Comparison of ENCODE assay signal across 14 mouse cellular contexts in genomic region chr2:32590224-32590623, GRCm38 (mm10). TPM values are rescaled to one million over a fixed set of nuclear protein-coding genes. Genes with fewer than 3 reads are reported as not detected.
A peak's percentile ranks its signal among the peaks of the same experiment; 100 is the strongest.
DNase-seq lines count a peak whose midpoint lies in the region; ATAC-seq and TF ChIP-seq lines count a peak whose summit lies in the region.
"Had no signal": no experiment of that assay in that cellular context is flagged by ENCODE, and none has a peak within 500 bp of the region (broad histone marks: within the 10 kb centered on the region; RNA-seq: fewer than 3 reads in every experiment).

No protein-coding gene starts in this region.

- H3K9me3 ChIP-seq in heart, embryonic 11.5 days (replicated peaks; ENCODE audit: control insufficient read depth, low read length): no peaks in the 10 kb centered on the region
- H3K9me3 ChIP-seq in liver, postnatal 0 days (ENCODE audit: low read length): no peaks in the 10 kb centered on the region
- no peaks in the 10 kb centered on the region for H3K9me3 ChIP-seq in limb, embryonic 10.5 days (replicated peaks)
- H3K9me3 ChIP-seq: forebrain, embryonic 13.5 days; midbrain, embryonic 10.5 days had no signal

- no peak for TF ChIP-seq CTCF in heart, adult 2 months (IDR thresholded peaks at IDR 0.05)
- no peak for TF ChIP-seq CTCF in liver, adult 2 months (IDR thresholded peaks at IDR 0.05; ENCODE audit: low read depth, low read length)
- no peak for TF ChIP-seq CTCF in liver, postnatal 0 days (IDR thresholded peaks at IDR 0.05; ENCODE audit: low read depth)
- TF ChIP-seq CTCF in gastrocnemius, adult 2 months (IDR thresholded peaks at IDR 0.05): no peak

- peak overlapping the region; percentile 91 for H3K27ac ChIP-seq in heart, adult 2 months
- no peak overlapping the region for H3K27ac ChIP-seq in heart, embryonic 11.5 days (ENCODE audit: low read depth, low read length)
- H3K27ac ChIP-seq in liver, adult 2 months (replicated peaks; ENCODE audit: insufficient read depth, low read depth, low read length): peak overlapping the region; percentile 46
- H3K27ac ChIP-seq in liver, postnatal 0 days (ENCODE audit: low read depth): no peak overlapping the region
- peak overlapping the region; percentile 90 for H3K27ac ChIP-seq in gastrocnemius, adult 2 months
- peak overlapping the region; percentile 28; the same call in 1 of the 2 replicates for H3K27ac ChIP-seq in limb, embryonic 10.5 days
- H3K27ac ChIP-seq: forebrain, embryonic 13.5 days; midbrain, embryonic 10.5 days had no signal

- H3K79me2 ChIP-seq in heart, adult 2 months (replicated peaks; ENCODE audit: control insufficient read depth, insufficient read depth, low read length): no peaks in the 10 kb centered on the region
- no peaks in the 10 kb centered on the region for H3K79me2 ChIP-seq in liver, adult 2 months (ENCODE audit: control insufficient read depth, insufficient read depth, low read length)

- TF ChIP-seq POLR2A in heart, adult 2 months (IDR thresholded peaks at IDR 0.05; ENCODE audit: insufficient read depth, low read depth, low read length): no peak
- no peak for TF ChIP-seq POLR2A in liver, adult 2 months (IDR thresholded peaks at IDR 0.05; ENCODE audit: extremely low read depth, insufficient read depth, low read length)

- H3K27me3 ChIP-seq in heart, adult 2 months (ENCODE audit: control insufficient read depth, insufficient read depth, low read length): no peaks in the 10 kb centered on the region
- H3K27me3 ChIP-seq in heart, embryonic 11.5 days (ENCODE audit: control insufficient read depth, insufficient read depth, low read length): no peaks in the 10 kb centered on the region
- H3K27me3 ChIP-seq in liver, adult 2 months (ENCODE audit: control insufficient read depth, insufficient read depth, low read length): no peaks in the 10 kb centered on the region
- H3K27me3 ChIP-seq in liver, postnatal 0 days (ENCODE audit: insufficient read depth, low read length): no peaks in the 10 kb centered on the region
- no peaks in the 10 kb centered on the region for H3K27me3 ChIP-seq in limb, embryonic 10.5 days (ENCODE audit: low read depth, poor library complexity, severe bottlenecking)
- H3K27me3 ChIP-seq: forebrain, embryonic 13.5 days had no signal

- no peak overlapping the region for H3K4me3 ChIP-seq in heart, adult 2 months
- H3K4me3 ChIP-seq in heart, embryonic 11.5 days (ENCODE audit: low read depth, low read length): no peak overlapping the region
- H3K4me3 ChIP-seq in liver, adult 2 months (ENCODE audit: insufficient read depth, low read depth, low read length): no peak overlapping the region
- H3K4me3 ChIP-seq in liver, postnatal 0 days (ENCODE audit: low read depth, low read length): no peak overlapping the region
- peak overlapping the region; percentile 86 for H3K4me3 ChIP-seq in gastrocnemius, adult 2 months
- H3K4me3 ChIP-seq in limb, embryonic 10.5 days: no peak overlapping the region
- H3K4me3 ChIP-seq: forebrain, embryonic 13.5 days; midbrain, embryonic 10.5 days had no signal

- no peak overlapping the region for H3K9ac ChIP-seq in heart, adult 2 months (ENCODE audit: low read depth, low read length)
- H3K9ac ChIP-seq in heart, embryonic 11.5 days (ENCODE audit: low read depth, low read length): no peak overlapping the region
- no peak overlapping the region for H3K9ac ChIP-seq in liver, adult 2 months (ENCODE audit: low read depth, low read length)
- no peak overlapping the region for H3K9ac ChIP-seq in liver, postnatal 0 days (replicated peaks)

- H3K36me3 ChIP-seq in heart, adult 2 months (ENCODE audit: control insufficient read depth, insufficient read depth, low read length): no peaks in the 10 kb centered on the region
- peaks cover 15% of the 10 kb centered on the region; the same call in 1 of the 2 replicates for H3K36me3 ChIP-seq in heart, embryonic 11.5 days (ENCODE audit: control insufficient read depth, insufficient read depth, low read length)
- no peaks in the 10 kb centered on the region for H3K36me3 ChIP-seq in liver, adult 2 months (ENCODE audit: control insufficient read depth, insufficient read depth, low read length)
- no peaks in the 10 kb centered on the region for H3K36me3 ChIP-seq in liver, postnatal 0 days (replicated peaks; ENCODE audit: insufficient read depth, low read length)
- H3K36me3 ChIP-seq in limb, embryonic 10.5 days: peaks cover 29% of the 10 kb centered on the region

- peak in 1 of 2 experiments; percentile 60 for DNase-seq in heart, adult 2 months
- DNase-seq in liver, adult 2 months (ENCODE audit: extremely low read depth, low read depth, low spot score): peak; percentile 91
- DNase-seq in liver, postnatal 0 days: no peak
- DNase-seq in gastrocnemius, adult 2 months: peak; percentile 85
- no peak for DNase-seq in limb, embryonic 10.5 days (ENCODE audit: low spot score)
- DNase-seq in frontal cortex, postnatal 25 days (ENCODE audit: low spot score in 2 of 2): no peak
- DNase-seq: kidney, adult 8-10 months had no signal

- ATAC-seq in heart, embryonic 11.5 days (replicated peaks; ENCODE audit: insufficient number of reproducible peaks, low FRiP score, low TSS enrichment): no peak
- no peak for ATAC-seq in liver, postnatal 0 days
- ATAC-seq: activated CD4-positive, CD25-positive, alpha-beta regulatory T cell, adult 4 months; forebrain, embryonic 13.5 days had no signal

- intact Hi-C loops in heart, adult 2 months (cut with DNase I): no loop called here
- intact Hi-C loops in gastrocnemius, adult 2 months (cut with DNase I): no loop called here

- no peak for TF ChIP-seq EP300 in heart, adult 2 months (IDR thresholded peaks at IDR 0.05; ENCODE audit: insufficient read depth, low read depth, low read length)
- no peak for TF ChIP-seq EP300 in liver, postnatal 0 days (IDR thresholded peaks at IDR 0.05; ENCODE audit: low read depth)

- peaks cover 6% of the 10 kb centered on the region for H3K4me1 ChIP-seq in heart, adult 2 months (ENCODE audit: control insufficient read depth, insufficient read depth, low read length)
- peaks cover 21% of the 10 kb centered on the region for H3K4me1 ChIP-seq in heart, embryonic 11.5 days (ENCODE audit: control insufficient read depth, insufficient read depth, low read length)
- H3K4me1 ChIP-seq in liver, adult 2 months (ENCODE audit: control insufficient read depth, insufficient read depth, low read length): peaks cover 12% of the 10 kb centered on the region
- peaks cover 17% of the 10 kb centered on the region for H3K4me1 ChIP-seq in liver, postnatal 0 days (ENCODE audit: insufficient read depth)
- H3K4me1 ChIP-seq in limb, embryonic 10.5 days: peaks cover 24% of the 10 kb centered on the region

- no peak overlapping the region for H3K4me2 ChIP-seq in heart, embryonic 11.5 days
- H3K4me2 ChIP-seq in liver, postnatal 0 days (ENCODE audit: low read depth, low read length): no peak overlapping the region

- WGBS in heart, adult 2 months: 66% methylated on average over 10 of the region's 10 CpGs
- WGBS in heart, embryonic 11.5 days (ENCODE audit: insufficient replicate concordance): 82% methylated on average over 10 of the region's 10 CpGs
- WGBS in liver, adult 2 months: 14% methylated on average over 10 of the region's 10 CpGs
- 79% methylated on average over 10 of the region's 10 CpGs for WGBS in liver, postnatal 0 days (ENCODE audit: insufficient replicate concordance)
- WGBS in limb, embryonic 10.5 days: 88% methylated on average over 10 of the region's 10 CpGs

RNA-seq across cellular contexts. Expression of gene St6galnac4, which starts 3.3 kb away (rescaled TPM):
- total RNA-seq in heart, adult 2 months (2021): 10 to 100 TPM; 16.2 to 17.8 TPM
- 25.2 and 28.6 TPM in 2 replicates for polyA plus RNA-seq in heart, adult 2 months (2012; rRNA removed)
- 32.9 and 40.9 TPM in 2 replicates for polyA plus RNA-seq in heart, embryonic 11.5 days (2014; fragmentation: Nextera tagmentation; extraction: Ambion mirVana)
- 0.74 and 1.2 TPM in 2 replicates for total RNA-seq in liver, adult 2 months (2014; rRNA removed)
- polyA plus RNA-seq in liver, adult 2 months (2012; rRNA removed): 2.2 and 2.5 TPM in 2 replicates
- polyA plus RNA-seq in liver, postnatal 0 days (2015; fragmentation: Nextera tagmentation; extraction: Ambion mirVana): 4.3 and 5.8 TPM in 2 replicates
- total RNA-seq in gastrocnemius, adult 2 months (2021): 10 to 100 TPM in 1 of 2 experiments, 1 to 10 TPM in 1; 8.7 to 21.6 TPM
- 26.0 and 26.1 TPM in 2 replicates for polyA plus RNA-seq in limb, embryonic 10.5 days (2016; fragmentation: Nextera tagmentation; extraction: Ambion mirVana)

RNA-seq across cellular contexts. Expression of gene St6galnac6, which starts 9.3 kb away (rescaled TPM):
- 100 to 1,000 TPM; 107 to 125 TPM for total RNA-seq in heart, adult 2 months (2021)
- 129 and 174 TPM in 2 replicates for polyA plus RNA-seq in heart, adult 2 months (2012; rRNA removed)
- polyA plus RNA-seq in heart, embryonic 11.5 days (2014; fragmentation: Nextera tagmentation; extraction: Ambion mirVana): 8.3 and 9.3 TPM in 2 replicates
- 38.0 and 45.6 TPM in 2 replicates for total RNA-seq in liver, adult 2 months (2014; rRNA removed)
- 90.0 and 134 TPM in 2 replicates for polyA plus RNA-seq in liver, adult 2 months (2012; rRNA removed)
- polyA plus RNA-seq in liver, postnatal 0 days (2015; fragmentation: Nextera tagmentation; extraction: Ambion mirVana): 14.0 and 15.9 TPM in 2 replicates
- total RNA-seq in gastrocnemius, adult 2 months (2021): 10 to 100 TPM; 46.8 to 56.5 TPM
- polyA plus RNA-seq in limb, embryonic 10.5 days (2016; fragmentation: Nextera tagmentation; extraction: Ambion mirVana): 11.8 and 16.7 TPM in 2 replicates

RNA-seq across cellular contexts. Expression of gene 9430097D07Rik, which starts 14.7 kb away (rescaled TPM):
- not detected for total RNA-seq in heart, adult 2 months (2021)
- not detected in 2 replicates for polyA plus RNA-seq in heart, adult 2 months (2012; rRNA removed)
- polyA plus RNA-seq in heart, embryonic 11.5 days (2014; fragmentation: Nextera tagmentation; extraction: Ambion mirVana): 0.17 TPM in 1 of 2 replicates, not detected in the other
- total RNA-seq in liver, adult 2 months (2014; rRNA removed): not detected in 2 replicates
- polyA plus RNA-seq in liver, adult 2 months (2012; rRNA removed): not detected in 2 replicates
- polyA plus RNA-seq in liver, postnatal 0 days (2015; fragmentation: Nextera tagmentation; extraction: Ambion mirVana): not detected in 2 replicates
- not detected for total RNA-seq in gastrocnemius, adult 2 months (2021)
- 0.24 TPM in 1 of 2 replicates, not detected in the other for polyA plus RNA-seq in limb, embryonic 10.5 days (2016; fragmentation: Nextera tagmentation; extraction: Ambion mirVana)
- total RNA-seq: gastrocnemius, postnatal 4 days had no signal
- polyA plus RNA-seq: activated CD4-positive, CD25-positive, alpha-beta regulatory T cell, adult 4 months; lung, embryonic 16.5 days; thymus, postnatal 0 days had no signal

RNA-seq across cellular contexts. Expression of gene Pip5kl1, which starts 15.6 kb away (rescaled TPM):
- total RNA-seq in heart, adult 2 months (2021): not detected
- 0.25 TPM in 1 of 2 replicates, not detected in the other for polyA plus RNA-seq in heart, adult 2 months (2012; rRNA removed)
- 0.31 and 0.51 TPM in 2 replicates for polyA plus RNA-seq in heart, embryonic 11.5 days (2014; fragmentation: Nextera tagmentation; extraction: Ambion mirVana)
- not detected in 2 replicates for total RNA-seq in liver, adult 2 months (2014; rRNA removed)
- polyA plus RNA-seq in liver, adult 2 months (2012; rRNA removed): not detected in 2 replicates
- polyA plus RNA-seq in liver, postnatal 0 days (2015; fragmentation: Nextera tagmentation; extraction: Ambion mirVana): not detected in 2 replicates
- total RNA-seq in gastrocnemius, adult 2 months (2021): not detected
- 1.0 and 2.7 TPM in 2 replicates for polyA plus RNA-seq in limb, embryonic 10.5 days (2016; fragmentation: Nextera tagmentation; extraction: Ambion mirVana)
- total RNA-seq: gastrocnemius, postnatal 4 days had no signal
- polyA plus RNA-seq: activated CD4-positive, CD25-positive, alpha-beta regulatory T cell, adult 4 months had no signal

RNA-seq across cellular contexts. Expression of gene Dpm2, which starts 19.6 kb away (rescaled TPM):
- 10 to 100 TPM; 17.4 to 18.0 TPM for total RNA-seq in heart, adult 2 months (2021)
- polyA plus RNA-seq in heart, adult 2 months (2012; rRNA removed): 65.3 and 69.2 TPM in 2 replicates
- 81.7 and 85.3 TPM in 2 replicates for polyA plus RNA-seq in heart, embryonic 11.5 days (2014; fragmentation: Nextera tagmentation; extraction: Ambion mirVana)
- 6.5 and 8.4 TPM in 2 replicates for total RNA-seq in liver, adult 2 months (2014; rRNA removed)
- polyA plus RNA-seq in liver, adult 2 months (2012; rRNA removed): 73.7 and 104 TPM in 2 replicates
- polyA plus RNA-seq in liver, postnatal 0 days (2015; fragmentation: Nextera tagmentation; extraction: Ambion mirVana): 37.0 and 41.7 TPM in 2 replicates
- 10 to 100 TPM; 11.1 to 14.1 TPM for total RNA-seq in gastrocnemius, adult 2 months (2021)
- 104 and 109 TPM in 2 replicates for polyA plus RNA-seq in limb, embryonic 10.5 days (2016; fragmentation: Nextera tagmentation; extraction: Ambion mirVana)

Comparison
In these comparisons a context has a peak if more than half of its experiments do, and no peak if none do; other contexts are left out.
1. DNase-seq: peak in liver, adult 2 months (single experiment) and gastrocnemius, adult 2 months (single experiment); none in liver, postnatal 0 days (single experiment), limb, embryonic 10.5 days (single experiment) and frontal cortex, postnatal 25 days (0 of 2).
2. H3K27ac ChIP-seq: peak in heart, adult 2 months (single experiment), liver, adult 2 months (single experiment), gastrocnemius, adult 2 months (single experiment) and limb, embryonic 10.5 days (single experiment); none in heart, embryonic 11.5 days (single experiment) and liver, postnatal 0 days (single experiment).